Mouse (Mus musculus) erythroid progenitor cell, adult 5-6 weeks (primary cell): ENCODE results near the gene Kars. TPM values are rescaled to one million over a fixed set of nuclear protein-coding genes. Genes with fewer than 3 reads are reported as not detected.

Experiments
- ATAC-seq: replicated peaks from 2 replicates; pipeline ENCODE4 v1.8.0; 2016; ENCODE audit warnings: moderate number of reproducible peaks, mild to moderate bottlenecking, moderate TSS enrichment, inconsistent platforms; ENCODE audit not compliant: poor library complexity, low FRiP score, severe bottlenecking
- total RNA-seq, 2 experiments: library from RNA; stranded (forward) in 1 of 2; stranded (reverse) in 1 of 2; fragments of 150-400 nt in 1 of 2; fragments of 186-747, 209-891 nt in 1 of 2; gene quantifications; 2 replicates each; pipeline versions ENCODE4 v1.2.3 to v1.2.4; 2015 to 2017; ENCODE audit warnings: low replicate concordance in 2 of 2

Gene Kars
- total RNA-seq, 2 experiments from 2014 or later, result 40.7 to 45.5 TPM

- ATAC-seq, result no peak
Measured at GRCm38 (mm10) chr8:111951936-111952335, 59.2 kb downstream of the Kars start.

DNA sequence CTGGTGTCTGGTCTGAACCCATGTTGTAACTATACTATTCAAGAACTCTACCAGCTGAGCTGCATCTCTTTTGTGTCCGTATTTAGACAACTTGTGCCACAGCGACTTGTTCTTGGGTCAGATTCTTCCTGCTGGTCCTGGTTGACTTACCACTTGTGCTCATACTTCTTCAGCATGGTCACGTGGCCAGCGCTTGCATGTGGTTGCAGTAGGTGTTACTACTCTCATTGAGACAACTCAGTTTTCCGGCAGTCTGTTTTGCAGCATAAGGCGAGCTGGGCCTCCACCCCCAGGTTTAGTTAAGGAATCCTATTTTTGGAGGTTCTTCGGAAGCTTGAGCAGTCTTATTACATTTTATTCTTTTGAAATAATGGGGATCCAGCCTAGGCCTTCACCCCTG, 59.8 kb downstream of the Kars start:
- no peak for ATAC-seq

DNA sequence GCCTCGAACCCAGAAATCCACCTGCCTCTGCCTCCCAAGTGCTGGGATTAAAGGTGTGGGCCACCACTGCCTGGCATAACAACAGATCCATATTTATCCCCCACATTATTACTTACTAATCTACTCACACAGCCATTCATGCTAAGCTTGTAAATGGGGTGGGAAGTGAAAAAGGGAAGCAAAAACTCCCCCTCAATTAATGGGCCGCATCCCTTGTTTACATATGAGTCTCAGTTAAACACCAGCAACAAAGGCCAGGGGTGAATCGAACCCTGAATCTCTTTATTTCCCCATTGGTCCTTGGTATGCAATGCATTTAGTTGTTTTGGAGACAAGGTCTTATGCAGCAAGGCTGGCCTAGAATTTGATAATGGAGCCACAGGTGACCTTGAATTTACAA, 60.3 kb downstream of the Kars start:
- ATAC-seq, result no peak

DNA sequence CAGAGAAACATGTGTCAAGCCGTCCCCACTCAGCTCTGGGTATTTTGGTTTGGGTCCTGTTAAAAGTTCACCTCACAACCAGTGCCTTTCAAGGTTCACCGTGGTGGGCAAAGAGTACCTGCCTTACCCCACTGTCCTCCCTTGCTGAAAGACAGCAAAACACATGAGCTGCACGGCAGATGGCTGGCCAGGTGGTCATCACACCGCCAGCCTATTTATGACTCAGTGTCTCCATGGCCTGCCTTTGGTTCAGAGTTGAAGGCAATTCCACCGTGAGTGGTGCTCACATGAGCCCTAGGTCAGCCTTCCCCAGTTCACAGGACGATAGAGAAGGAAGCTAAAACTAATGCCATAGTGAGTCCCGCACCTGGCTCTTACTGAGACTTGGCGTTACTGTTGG, 63.2 kb downstream of the Kars start:
- no peak for ATAC-seq

GRCm38 (mm10) chr8:111947144-111947543, 64.0 kb downstream of the Kars start:
- ATAC-seq, result no peak

DNA sequence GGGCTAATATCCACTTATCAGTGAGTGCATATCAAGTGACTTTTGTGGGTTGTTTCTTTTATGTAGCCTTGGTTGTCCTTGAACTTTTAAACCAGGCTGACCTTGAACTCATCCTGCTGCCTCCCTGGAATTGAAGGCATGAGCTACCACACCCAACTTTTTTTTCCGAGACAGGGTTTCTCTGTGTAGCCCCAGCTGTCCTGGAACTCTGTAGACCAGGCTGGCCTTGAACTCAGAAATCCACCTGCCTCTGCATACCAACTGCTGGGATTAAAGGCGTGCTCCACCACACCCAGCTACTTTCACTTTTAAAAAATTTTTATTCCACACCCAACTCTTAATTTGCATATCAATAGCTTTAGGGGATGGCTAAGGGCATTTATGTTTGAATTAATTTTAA, 67.6 kb downstream of the Kars start:
- ATAC-seq, result no peak

Other genes starting within 250 kb of the Kars start
- 59.1 and 61.6 TPM in 2 replicates for gene Cfdp1, start 157.0 kb downstream of the Kars start, total RNA-seq (2015; ENCODE audit: low replicate concordance)
- gene Cfdp1, start 157.0 kb downstream of the Kars start, total RNA-seq (2017; ENCODE audit: low replicate concordance), result 38.0 and 46.9 TPM in 2 replicates
- gene Tmem170, start 134.6 kb downstream of the Kars start, total RNA-seq (2015; ENCODE audit: low replicate concordance), result 11.3 and 11.5 TPM in 2 replicates
- 5.4 and 9.2 TPM in 2 replicates for gene Tmem170, start 134.6 kb downstream of the Kars start, total RNA-seq (2017; ENCODE audit: low replicate concordance)
- gene Chst5, start 100.9 kb downstream of the Kars start, total RNA-seq (2015; ENCODE audit: low replicate concordance), result not detected in 2 replicates
- not detected in 2 replicates for gene Chst5, start 100.9 kb downstream of the Kars start, total RNA-seq (2017; ENCODE audit: low replicate concordance)
- gene Tmem231, start 77.4 kb downstream of the Kars start, total RNA-seq (2015; ENCODE audit: low replicate concordance), result 5.8 and 8.0 TPM in 2 replicates
- gene Tmem231, start 77.4 kb downstream of the Kars start, total RNA-seq (2017; ENCODE audit: low replicate concordance), result 18.7 and 19.3 TPM in 2 replicates
- gene Gabarapl2, start 70.6 kb downstream of the Kars start, total RNA-seq (2015; ENCODE audit: low replicate concordance), result 108 and 118 TPM in 2 replicates
- 89.5 and 99.1 TPM in 2 replicates for gene Gabarapl2, start 70.6 kb downstream of the Kars start, total RNA-seq (2017; ENCODE audit: low replicate concordance)
- 0.42 TPM in 1 of 2 replicates, not detected in the other for gene Adat1, start 19.0 kb downstream of the Kars start, total RNA-seq (2015; ENCODE audit: low replicate concordance)
- gene Adat1, start 19.0 kb downstream of the Kars start, total RNA-seq (2017; ENCODE audit: low replicate concordance), result 1.8 TPM in 1 of 2 replicates, not detected in the other
- gene Terf2ip, start 75 bp upstream of the Kars start, total RNA-seq (2015; ENCODE audit: low replicate concordance), result 1.3 and 6.5 TPM in 2 replicates
- 6.2 and 11.2 TPM in 2 replicates for gene Terf2ip, start 75 bp upstream of the Kars start, total RNA-seq (2017; ENCODE audit: low replicate concordance)
- not detected in 2 replicates for gene Gm6793, start 3.7 kb upstream of the Kars start, total RNA-seq (2015; ENCODE audit: low replicate concordance)
- not detected in 2 replicates for gene Gm6793, start 3.7 kb upstream of the Kars start, total RNA-seq (2017; ENCODE audit: low replicate concordance)